Mouse (Mus musculus): ENCODE measurements at regions not wholly inside any gene's neighbourhood (a gene's known extent, or its start where the extent isn't known, plus 50 kb on each side); places are given as distances from the start of the nearest gene placed in this dataset.

- DNase-seq (ENCODE audit: low spot score): no peak
Measured at GRCm38 (mm10) chr12:94155110-94155858, 1536.7 kb upstream of the Flrt2 start.

GRCm38 (mm10) chr12:94182358-94182757 lies 1509.7 kb upstream of the Flrt2 start:
- no peak for DNase-seq (ENCODE audit: low spot score)

DNA sequence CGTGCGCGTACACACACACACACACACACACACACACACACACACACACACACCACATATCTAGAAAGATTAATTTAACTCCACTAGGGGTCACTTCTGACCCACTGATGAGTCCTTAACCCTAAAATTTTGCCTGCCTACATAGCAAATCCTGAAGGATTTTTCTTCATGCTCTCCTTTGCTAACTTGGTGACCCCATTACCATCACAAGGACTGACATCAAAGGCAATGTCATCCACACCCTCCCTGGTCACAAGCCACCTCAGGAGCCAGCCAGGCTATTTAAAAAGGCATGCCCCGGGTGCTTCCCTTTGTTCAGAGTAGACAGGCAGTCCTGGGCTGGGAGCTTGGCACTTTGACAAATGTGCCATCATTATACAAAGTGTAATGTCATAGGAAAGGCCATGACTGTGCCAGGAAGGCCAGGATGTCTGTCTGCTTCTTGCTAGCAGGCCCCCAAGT lies 1501.4 kb upstream of the Flrt2 start:
- no peak for DNase-seq (ENCODE audit: low spot score)

- no peak for DNase-seq (ENCODE audit: low spot score)
Measured at GRCm38 (mm10) chr12:94217906-94218305, 1474.1 kb upstream of the Flrt2 start.

- DNase-seq (ENCODE audit: low spot score): no peak
Measured at GRCm38 (mm10) chr12:94229894-94230293, 1462.1 kb upstream of the Flrt2 start.

GRCm38 (mm10) chr12:94245366-94245765 lies 1446.7 kb upstream of the Flrt2 start:
- DNase-seq (ENCODE audit: low spot score): no peak

DNA sequence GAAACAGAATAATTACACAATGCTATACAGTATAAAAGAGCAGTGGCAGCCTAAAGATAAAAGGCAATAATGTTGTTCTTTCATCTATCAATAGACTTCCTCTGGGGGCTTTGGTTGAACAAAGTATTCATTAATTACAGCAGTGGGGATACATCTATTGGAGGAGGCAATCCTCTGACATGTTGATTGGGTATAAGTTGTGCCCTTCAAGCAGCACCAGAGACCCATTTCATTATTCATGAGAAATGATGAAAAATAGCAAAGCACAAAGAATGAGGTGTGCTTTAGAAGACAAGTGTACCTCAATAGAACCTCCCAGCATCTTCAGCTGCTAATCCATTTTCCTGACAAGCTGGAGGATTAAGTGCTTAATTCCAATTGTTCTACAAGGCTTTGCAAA lies 1444.7 kb upstream of the Flrt2 start:
- no peak for DNase-seq (ENCODE audit: low spot score)

DNA sequence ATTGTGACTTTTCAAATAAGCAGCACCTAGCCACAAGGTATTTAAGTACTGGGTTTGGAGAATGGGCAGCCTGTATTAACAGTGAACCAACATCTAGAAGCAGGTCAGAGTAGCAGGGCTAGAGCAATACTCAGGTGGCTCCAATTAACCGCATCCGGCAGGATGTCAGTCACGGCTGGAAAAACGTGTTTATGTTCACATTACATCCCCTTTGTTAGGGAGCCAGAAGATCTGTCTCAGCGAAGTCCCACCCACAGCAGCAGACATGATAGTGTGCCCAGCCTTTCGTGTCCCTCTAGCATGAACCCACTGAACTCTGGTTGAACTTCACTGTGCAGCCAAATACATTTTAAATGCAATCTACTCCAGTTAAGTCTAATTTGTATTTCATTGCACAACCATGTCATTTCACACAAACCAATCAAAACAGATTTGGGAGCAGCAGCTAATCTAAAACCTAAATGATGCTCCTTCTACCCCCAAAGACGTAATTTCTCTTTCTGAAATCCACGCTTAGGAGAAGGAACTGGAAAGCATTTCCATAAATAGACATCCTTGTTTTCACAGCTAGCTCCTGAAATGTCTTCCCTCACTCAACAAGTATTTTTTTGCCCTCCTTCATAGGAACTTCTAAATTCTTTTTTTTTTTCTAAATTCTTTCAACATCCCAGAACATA lies 1438.9 kb upstream of the Flrt2 start:
- DNase-seq (ENCODE audit: low spot score): no peak

DNA sequence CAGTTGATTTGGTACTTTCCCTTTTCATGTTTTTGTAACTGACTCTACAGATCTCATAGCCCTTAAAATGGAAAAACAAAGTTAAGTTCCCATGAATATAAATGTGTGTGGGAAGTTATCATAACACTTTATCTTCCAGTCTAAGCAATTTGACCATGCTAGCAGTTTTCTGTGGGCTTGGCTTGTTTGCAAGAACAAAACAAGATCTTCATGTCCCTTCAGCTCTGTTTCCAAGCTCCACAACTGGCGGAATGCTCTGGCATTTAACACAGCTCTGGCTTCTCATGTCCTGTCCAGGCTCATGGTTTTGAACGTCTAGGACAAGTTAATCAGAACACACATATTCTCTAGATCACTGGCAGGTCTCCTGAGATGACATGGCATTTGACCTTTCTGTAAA lies 1411.1 kb upstream of the Flrt2 start:
- DNase-seq (ENCODE audit: low spot score): no peak

DNA sequence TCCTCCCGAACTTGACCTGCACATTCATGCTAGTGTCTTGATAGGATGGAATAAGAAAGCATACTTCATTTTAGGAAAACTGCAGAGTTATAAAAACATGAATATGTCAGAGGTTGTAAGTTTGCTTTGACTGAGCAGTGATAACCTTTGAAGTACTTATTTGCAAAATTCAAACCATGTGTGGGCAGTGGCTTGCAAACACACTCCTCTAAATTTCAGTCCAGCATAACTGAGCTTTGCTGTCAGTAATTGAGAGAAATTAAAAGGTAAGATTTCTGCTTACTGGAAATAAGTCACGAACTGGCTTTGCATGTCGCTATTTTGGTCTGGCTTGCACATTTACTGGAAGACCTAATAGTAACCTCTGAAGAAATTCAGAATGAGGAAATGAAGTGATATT lies 1409.1 kb upstream of the Flrt2 start:
- no peak for DNase-seq (ENCODE audit: low spot score)

GRCm38 (mm10) chr12:94283572-94283971 lies 1408.5 kb upstream of the Flrt2 start:
- DNase-seq (ENCODE audit: low spot score): no peak

GRCm38 (mm10) chr12:94297864-94298263 lies 1394.2 kb upstream of the Flrt2 start:
- no peak for DNase-seq (ENCODE audit: low spot score)

GRCm38 (mm10) chr12:94332351-94332750 lies 1359.7 kb upstream of the Flrt2 start:
- DNase-seq (ENCODE audit: low spot score): no peak

DNA sequence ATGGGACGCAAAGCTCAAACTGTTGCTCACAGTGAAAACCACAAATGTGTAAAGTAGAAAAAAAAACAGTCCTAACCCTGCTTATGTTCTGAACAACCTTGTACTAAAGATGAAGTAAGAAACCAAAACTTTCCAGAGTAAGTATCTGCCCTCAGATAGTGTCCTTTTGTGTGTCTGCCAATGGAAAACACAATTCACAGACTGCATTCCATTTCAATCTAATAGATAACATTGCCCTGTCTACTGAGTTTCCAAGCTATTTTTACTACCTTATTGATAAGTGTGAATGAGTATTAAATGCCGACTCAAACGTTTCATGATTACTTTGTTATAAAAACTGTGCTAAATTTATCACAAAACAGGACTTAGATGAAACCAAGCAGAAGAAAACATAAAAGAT lies 1357.4 kb upstream of the Flrt2 start:
- no peak for DNase-seq (ENCODE audit: low spot score)

- DNase-seq (ENCODE audit: low spot score): no peak
Measured at GRCm38 (mm10) chr12:94349623-94350156, 1342.3 kb upstream of the Flrt2 start.

DNA sequence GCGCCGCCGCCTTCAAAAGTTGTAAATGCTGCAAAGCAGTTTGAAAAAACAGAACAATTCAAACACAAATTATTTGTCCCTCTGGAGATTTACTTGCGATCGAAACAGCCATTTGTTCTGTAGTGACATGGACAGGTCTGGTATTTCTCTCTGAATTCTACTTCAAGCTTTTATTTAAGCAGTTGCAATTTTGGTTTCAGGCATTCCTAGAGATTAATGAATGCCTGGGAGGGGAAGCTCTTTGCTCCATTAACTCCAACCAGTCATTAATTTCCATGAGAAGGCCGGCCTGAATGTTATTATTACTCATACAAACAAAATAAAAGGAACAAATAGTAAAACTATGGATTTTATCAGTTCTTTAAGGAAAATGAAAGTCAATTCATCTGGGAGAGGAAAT lies 1327.8 kb upstream of the Flrt2 start:
- no peak for DNase-seq (ENCODE audit: low spot score)

GRCm38 (mm10) chr12:94399991-94400390 lies 1292.0 kb upstream of the Flrt2 start:
- DNase-seq (ENCODE audit: low spot score): no peak

GRCm38 (mm10) chr12:94420918-94421317 lies 1271.1 kb upstream of the Flrt2 start:
- no peak for DNase-seq (ENCODE audit: low spot score)

DNA sequence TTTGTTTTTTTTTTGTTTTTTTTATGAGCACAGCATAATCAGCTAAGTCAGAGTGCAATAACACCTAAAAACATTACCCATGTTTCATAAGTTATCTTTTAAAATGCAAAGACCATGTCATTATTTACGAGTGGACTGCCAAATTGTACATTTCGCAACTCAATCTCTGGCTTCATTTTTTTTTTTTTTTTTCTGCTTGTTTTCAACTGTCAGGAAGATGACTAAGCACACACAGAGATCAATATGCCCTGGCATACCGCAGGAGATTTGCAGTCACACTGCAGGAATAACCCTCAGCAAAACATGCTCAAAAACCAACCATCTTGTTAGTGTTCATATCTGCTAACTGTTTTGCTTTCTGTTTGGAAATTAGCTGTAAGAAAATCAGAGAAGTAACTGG lies 1270.3 kb upstream of the Flrt2 start:
- no peak for DNase-seq (ENCODE audit: low spot score)

- DNase-seq (ENCODE audit: low spot score): no peak
Measured at GRCm38 (mm10) chr12:94424340-94424981, 1267.6 kb upstream of the Flrt2 start.

DNA sequence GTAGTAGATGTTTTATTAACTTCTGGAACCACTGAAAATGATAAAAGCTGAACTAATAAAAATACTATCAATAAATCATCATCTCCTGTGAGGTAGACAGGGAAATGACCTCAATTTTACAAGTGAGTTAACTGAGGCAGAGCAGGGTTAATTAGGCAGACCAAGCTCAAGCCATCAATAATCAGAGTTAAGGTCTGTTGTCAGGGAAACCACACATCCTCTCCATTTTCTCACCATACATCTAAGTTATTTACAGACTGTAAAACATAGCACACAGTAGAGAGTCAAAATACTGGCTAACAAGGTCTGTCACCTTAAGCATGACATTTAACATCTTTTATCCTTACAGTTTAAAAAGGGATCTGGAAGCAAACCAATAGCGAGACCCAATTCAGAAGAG lies 1242.5 kb upstream of the Flrt2 start:
- no peak for DNase-seq (ENCODE audit: low spot score)

GRCm38 (mm10) chr12:94468027-94468426 lies 1224.0 kb upstream of the Flrt2 start:
- DNase-seq (ENCODE audit: low spot score): no peak

DNA sequence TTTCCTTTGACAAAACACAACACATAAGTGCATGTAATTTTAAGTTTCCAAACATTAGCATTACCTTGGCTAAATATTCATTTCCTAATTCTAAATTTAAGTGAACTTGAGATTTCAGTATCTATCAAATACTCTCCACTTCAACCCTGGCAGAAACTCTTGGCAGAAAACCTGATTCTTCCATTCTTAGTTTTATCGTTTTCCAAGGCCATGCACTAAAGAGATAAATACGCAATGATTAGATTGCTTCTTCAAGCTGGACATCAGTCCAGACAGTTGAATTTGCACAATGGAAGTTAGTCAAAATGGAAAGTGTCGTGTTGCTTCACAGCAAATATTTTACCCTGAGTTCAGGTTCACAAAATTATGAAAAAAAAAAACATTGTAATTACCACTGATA lies 1223.4 kb upstream of the Flrt2 start:
- no peak for DNase-seq (ENCODE audit: low spot score)

Data from left cerebral cortex, adult 11 months (tissue).